Mouse (Mus musculus): ENCODE results near the gene Kcnj5. TPM values are rescaled to one million over a fixed set of nuclear protein-coding genes. Genes with fewer than 3 reads are reported as not detected.

Kcnj5 gene
- 1 to 10 TPM in 1 of 2 experiments, under 1 TPM in 1; 0.90 to 1.1 TPM for total RNA-seq (2021)
- long read RNA-seq, experiment 1 = 0 reads
- long read RNA-seq, experiment 2 = 0 reads

GRCm38 (mm10) chr9:32344051-32344450 lies at the start of gene Kcnj5:
Gene Kcnj5 (minus strand): TSS chr9:32344350.
- DNase-seq (ENCODE audit: low spot score in 2 of 2) = no peak

GRCm38 (mm10) chr9:32392716-32393115 lies 48.6 kb upstream of the Kcnj5 start:
- DNase-seq (ENCODE audit: low spot score in 2 of 2) = no peak

DNA sequence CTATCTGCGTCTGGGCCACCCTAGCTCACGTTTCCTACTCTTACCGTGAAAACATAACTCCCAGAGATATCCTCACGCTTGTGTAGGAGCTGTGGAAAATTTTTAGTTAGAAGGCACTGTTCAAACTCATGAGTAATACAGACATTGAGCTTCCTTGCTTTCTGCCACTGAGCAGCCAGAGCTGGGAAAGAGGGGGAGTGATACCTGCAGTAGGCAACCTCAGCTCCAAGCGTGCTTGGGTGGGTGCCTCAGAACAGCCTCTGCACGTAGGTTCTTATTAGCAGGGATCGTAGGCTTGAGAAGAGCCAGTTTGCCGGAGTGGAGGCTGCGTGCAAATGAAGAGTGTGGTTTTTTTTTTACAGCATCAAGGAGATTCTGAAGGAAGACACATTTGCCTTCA lies 47.6 kb upstream of the Kcnj5 start:
- DNase-seq (ENCODE audit: low spot score in 2 of 2) = no peak

DNA sequence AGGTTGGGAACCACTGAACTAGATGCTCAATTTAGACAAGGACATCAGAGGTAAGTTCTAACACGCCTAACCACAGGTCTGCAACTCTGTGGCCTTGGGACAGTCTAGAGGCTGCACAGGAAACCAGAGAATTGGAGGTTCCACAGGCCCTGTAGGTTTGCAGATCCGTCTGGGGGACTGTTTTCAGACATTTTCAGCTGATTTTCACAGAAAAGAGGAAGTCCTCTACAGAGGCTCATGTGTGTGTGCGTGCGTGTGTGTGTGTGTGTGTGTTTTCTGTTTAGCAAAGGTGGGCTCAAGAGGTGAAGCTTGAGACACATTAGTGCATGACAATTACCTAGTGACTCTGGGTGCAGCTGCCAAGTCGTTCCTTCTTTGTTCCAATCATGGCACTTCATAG lies 46.9 kb upstream of the Kcnj5 start:
- DNase-seq (ENCODE audit: low spot score in 2 of 2) = no peak

- no peak for DNase-seq (ENCODE audit: low spot score in 2 of 2)
These were observed 44.0 kb upstream of the Kcnj5 start for GRCm38 (mm10) chr9:32388120-32388519.

- DNase-seq (ENCODE audit: low spot score in 2 of 2) = no peak
These were observed 40.8 kb upstream of the Kcnj5 start for GRCm38 (mm10) chr9:32384906-32385305.

DNA sequence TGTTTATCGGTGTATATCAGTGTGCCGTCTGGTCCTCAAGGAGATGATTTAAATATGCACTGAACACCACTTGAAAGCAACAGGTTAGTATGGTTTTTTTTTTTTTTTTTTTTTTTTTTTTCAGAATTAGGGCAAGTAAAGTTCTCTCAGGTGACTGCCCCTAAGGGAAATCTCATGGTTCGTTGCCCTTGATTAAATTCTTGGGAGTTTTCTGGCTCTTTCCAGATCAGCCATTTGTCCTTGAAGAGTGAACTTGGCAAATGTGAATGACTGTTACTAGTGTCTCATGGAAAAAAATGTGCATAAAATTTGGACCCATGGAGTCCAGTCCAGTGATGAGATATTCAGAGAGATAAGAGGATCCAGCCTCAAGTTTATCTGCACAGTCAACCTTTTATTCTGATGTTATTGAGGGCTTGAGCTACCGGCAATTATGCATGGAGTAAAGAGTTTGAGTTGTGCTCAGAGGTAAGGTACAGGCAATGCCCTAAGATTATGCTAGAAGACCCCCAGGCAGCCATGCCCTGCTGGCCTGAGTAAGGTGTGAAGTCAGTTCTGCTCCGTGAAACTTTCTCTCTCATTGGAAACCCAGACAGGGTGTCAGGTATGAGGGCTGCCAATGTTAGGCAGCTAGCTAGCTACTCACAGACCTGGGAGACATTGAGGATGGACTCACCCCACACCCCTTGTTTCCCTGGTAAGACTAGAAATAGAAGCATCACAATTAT lies 32.9 kb upstream of the Kcnj5 start:
- no peak for DNase-seq (ENCODE audit: low spot score in 2 of 2)

DNA sequence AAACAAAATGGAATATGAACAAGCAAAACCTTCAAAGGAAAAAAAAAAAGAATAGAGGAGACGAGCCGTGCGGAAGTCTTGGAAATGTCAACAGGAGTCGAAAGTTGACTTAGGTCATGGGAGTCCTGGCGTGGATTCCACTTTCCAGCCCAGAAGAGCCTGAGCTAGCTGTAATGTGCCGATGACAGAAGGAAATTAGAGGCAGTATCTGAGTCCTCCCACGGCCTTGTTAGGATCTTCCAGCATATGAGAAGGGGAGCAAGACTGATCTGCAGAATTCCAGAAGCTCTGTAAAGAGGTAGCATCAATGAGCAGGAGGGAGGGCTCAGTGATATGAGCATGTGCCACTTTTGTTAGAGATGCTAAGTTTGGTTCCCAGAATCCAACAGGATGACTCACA lies 31.9 kb upstream of the Kcnj5 start:
- no peak for DNase-seq (ENCODE audit: low spot score in 2 of 2)

- DNase-seq (ENCODE audit: low spot score in 2 of 2) = no peak
These were observed 29.5 kb upstream of the Kcnj5 start for GRCm38 (mm10) chr9:32373656-32374055.

DNA sequence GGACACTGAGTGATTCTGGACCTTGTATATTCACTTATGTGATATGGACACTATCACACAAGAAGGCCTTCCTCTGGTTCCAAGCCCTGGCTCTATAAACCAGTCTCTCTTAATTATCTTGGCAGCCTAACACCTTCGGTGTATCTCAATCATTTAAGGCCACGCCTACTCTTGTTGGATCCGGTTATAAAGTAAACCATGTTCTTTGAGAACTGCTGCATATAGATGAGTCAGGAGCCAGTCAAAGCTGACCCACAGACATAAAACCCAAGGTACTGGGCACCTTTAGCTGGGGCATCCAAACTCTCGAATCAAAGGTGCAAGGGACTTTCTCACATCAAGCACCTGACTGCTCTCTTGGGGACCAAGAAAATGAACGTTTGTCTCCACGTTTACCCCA lies 28.1 kb upstream of the Kcnj5 start, which contains the start of gene Kcnj1:
TSS of gene Kcnj1 (plus strand) at position 292 of the 400 bp plus-strand sequence.
- DNase-seq (ENCODE audit: low spot score in 2 of 2) = no peak

DNA sequence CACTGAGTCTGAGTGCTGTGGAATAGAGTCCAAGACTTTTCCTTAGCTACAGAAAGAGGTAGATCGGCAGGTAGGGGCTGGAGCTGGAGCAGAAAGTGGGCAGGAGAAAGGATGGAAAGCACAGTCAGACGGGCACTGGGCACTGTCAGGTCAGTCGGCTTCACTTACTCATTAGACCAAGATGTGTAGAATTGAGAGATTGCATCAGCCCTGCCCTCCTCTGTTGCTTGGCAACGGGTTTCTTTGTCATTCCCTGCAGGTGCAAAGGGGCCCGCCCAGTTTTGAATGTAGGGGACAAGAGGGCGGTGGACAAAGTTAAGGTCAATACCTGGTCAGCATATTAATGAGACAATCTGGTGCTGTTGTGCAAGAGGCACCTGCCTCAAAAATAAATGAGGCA lies 25.2 kb upstream of the Kcnj5 start:
- DNase-seq (ENCODE audit: low spot score in 2 of 2) = no peak

GRCm38 (mm10) chr9:32368812-32369211 lies 24.7 kb upstream of the Kcnj5 start:
- DNase-seq (ENCODE audit: low spot score in 2 of 2) = no peak

GRCm38 (mm10) chr9:32360770-32361169 lies 16.6 kb upstream of the Kcnj5 start:
- DNase-seq (ENCODE audit: low spot score in 2 of 2) = no peak

DNA sequence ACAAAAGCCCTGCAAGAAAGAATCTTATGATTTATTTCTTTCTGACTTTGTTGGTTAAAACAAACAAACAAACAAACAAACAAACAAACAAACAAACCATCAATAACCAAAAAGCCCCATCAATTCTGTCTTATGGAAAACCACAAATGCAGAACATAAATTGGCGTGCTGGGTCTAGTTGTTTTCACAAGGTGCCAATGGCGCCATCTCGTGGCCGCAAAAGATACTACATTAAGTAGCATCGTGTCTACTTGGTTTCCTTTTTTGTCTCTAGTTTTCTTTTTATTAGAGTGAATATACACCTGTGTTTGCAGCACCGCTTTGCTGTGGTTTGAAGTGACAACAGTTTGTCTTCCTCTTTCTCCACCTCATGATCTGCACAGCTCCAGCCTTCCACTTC lies 6.2 kb upstream of the Kcnj5 start:
- DNase-seq (ENCODE audit: low spot score in 2 of 2) = peak; percentile 78 to 84

- DNase-seq (ENCODE audit: low spot score in 2 of 2) = no peak
These were observed 5.2 kb upstream of the Kcnj5 start for GRCm38 (mm10) chr9:32349344-32349743.

GRCm38 (mm10) chr9:32348096-32348495 lies 3.9 kb upstream of the Kcnj5 start:
- DNase-seq (ENCODE audit: low spot score in 2 of 2) = no peak

DNA sequence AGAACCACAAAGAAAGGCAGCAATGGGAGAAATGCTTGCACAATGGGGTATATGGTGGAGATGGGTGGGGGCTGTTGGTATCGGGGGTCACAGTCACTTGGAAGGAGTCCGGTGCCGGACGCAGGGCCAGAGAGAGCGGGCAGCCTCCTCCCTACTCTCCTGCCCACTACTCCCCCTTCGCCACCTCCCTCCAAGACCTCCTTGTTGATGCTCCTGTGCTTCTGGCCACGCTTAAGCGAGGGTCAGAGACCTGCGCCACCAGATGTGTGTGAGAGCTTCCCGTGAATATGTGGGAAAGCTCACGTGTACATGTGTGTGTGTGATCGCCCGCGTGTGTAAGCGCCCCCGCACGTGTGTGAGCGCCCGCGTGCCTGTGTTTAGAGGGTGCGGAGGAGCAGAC lies 339 bp upstream of the Kcnj5 start:
- DNase-seq (ENCODE audit: low spot score in 2 of 2) = no peak

GRCm38 (mm10) chr9:32342929-32343328 lies 1.2 kb downstream of the Kcnj5 start:
- no peak for DNase-seq (ENCODE audit: low spot score in 2 of 2)

- DNase-seq (ENCODE audit: low spot score in 2 of 2) = no peak
These were observed 3.3 kb downstream of the Kcnj5 start for GRCm38 (mm10) chr9:32340831-32341230.

DNA sequence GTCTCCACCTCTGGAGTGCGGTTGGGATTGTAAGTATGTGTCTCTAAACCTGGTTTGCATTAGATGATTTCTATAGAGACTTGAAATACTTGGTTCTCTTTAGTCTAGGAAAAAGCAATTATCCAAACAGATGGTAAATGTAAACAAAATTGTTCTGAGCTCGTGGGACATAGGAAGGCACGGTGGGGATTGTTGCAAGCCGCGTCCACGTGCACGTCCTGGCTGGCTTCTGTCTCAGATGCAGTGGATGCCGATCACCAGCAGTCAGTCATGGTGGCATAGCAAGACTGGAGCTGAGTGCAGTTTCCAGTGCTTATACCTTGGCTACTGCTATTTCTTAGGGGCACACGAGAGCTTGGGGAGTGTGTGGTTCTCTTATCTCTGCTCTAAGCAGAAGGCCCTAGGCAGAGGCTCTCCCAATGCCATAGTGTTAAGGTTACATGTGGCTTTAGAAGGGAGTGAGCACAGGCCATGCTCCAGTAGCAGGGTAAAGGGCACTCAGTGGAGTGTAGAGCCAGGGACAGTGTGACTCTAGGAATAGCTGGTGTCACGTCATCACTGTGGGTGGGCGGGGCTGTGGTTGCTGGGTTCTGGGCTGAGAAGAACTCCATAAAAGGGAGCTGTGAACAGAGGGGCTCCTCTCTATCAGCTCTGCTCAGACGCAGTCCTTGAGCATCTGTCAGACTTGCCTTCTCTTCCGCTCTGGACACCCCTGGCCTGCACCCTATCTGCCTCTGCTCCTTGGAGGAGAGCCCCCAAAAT lies 8.6 kb downstream of the Kcnj5 start:
- DNase-seq (ENCODE audit: low spot score in 2 of 2) = no peak

DNA sequence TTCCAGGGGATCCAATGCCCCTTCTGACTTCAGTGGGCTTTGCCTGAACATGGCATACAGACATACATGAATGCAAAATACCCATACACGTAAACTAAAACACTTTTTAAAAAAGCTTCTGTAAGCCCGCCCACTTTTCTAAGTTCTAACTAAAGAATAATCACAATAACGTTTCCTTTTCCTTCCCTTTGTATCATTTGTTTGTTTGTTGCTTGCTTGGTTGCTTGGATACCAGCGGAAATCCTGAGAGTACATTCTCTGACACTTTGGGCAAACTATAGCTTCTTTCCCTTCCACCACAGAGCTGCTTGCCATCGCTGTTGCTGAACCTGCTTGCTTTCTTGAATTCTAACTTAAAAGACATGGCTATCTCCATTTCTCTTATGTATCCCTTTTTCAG lies 13.0 kb downstream of the Kcnj5 start:
- DNase-seq (ENCODE audit: low spot score in 2 of 2) = no peak

DNA sequence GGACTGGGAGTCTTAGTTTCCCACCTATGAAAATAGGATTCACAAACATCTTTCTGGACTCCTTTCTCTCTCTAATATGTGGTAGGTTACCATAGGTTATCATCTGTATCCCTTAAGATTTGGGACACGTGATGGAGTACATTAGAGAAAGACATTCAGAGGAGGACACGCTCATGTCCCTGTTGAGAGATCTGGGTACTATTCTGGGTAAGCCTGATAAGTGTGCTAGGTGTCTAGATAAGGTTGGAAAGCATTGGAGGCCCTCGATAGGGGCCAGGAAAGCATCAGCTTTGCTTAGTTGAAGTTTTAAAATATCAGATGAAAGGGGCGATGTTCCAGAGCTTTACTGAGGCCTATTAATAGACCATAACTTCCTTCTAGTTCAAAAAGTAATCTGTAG lies 15.4 kb downstream of the Kcnj5 start:
- DNase-seq (ENCODE audit: low spot score in 2 of 2) = no peak

DNA sequence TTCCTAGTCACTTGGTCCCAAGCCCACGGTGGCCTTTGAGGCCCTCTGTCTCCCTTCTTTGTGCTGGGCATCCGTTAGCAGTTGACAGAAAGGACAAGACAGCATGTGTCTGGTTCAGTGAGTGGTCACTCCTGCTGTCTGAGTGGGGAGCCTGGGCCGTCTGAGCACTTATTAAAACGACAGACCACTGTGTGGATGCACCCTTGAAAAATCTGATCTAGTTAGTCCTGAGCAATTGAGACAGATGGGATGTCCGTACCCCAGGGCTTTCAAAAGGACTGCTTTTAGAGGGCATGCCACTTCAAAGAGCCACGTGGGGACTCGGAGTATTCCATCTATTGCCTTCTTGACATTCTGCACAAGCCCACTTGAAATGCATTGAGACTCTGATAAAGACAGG lies 20.5 kb downstream of the Kcnj5 start:
- DNase-seq (ENCODE audit: low spot score in 2 of 2) = no peak

Measured in layer of hippocampus, postnatal 14 days (tissue).